Mouse (Mus musculus) forebrain, embryonic 11.5 days (tissue): ENCODE results near the gene Strn. TPM values are rescaled to one million over a fixed set of nuclear protein-coding genes. Genes with fewer than 3 reads are reported as not detected.

Experiments used
- ATAC-seq: fragments of 200-750 bp; cut with Nextera tagmentation; replicated peaks from 2 replicates; pipeline ENCODE4 v1.8.0; 2017; ENCODE audit warnings: moderate TSS enrichment; ENCODE audit not compliant: low FRiP score
- DNase-seq: peaks from one replicate; pipeline ENCODE4 v3.0.0-alpha.2; 2017; ENCODE audit warnings: low spot score
- H3K27ac ChIP-seq: fragments of 300-500 bp; sonication (generic); 2 replicates; pipeline ENCODE4 v1.5.1; 2014; ENCODE audit warnings: low read depth, low read length
- H3K27me3 ChIP-seq: fragments of 300-500 bp; sonication (generic); 2 replicates; pipeline ENCODE4 v1.6.1; 2014; ENCODE audit warnings: mild to moderate bottlenecking, low read length, mixed read lengths; ENCODE audit not compliant: control insufficient read depth, insufficient read depth
- H3K36me3 ChIP-seq: fragments of 300-500 bp; sonication (generic); 2 replicates; pipeline ENCODE4 v1.6.1; 2014; ENCODE audit warnings: mild to moderate bottlenecking, low read length, moderate library complexity, mixed read lengths; ENCODE audit not compliant: control insufficient read depth, insufficient read depth
- H3K4me1 ChIP-seq: fragments of 300-500 bp; sonication (generic); replicated peaks from 2 replicates; pipeline ENCODE4 v1.6.1; 2014; ENCODE audit warnings: low read length, mixed read lengths; ENCODE audit not compliant: control insufficient read depth, insufficient read depth
- H3K4me2 ChIP-seq: fragments of 300-500 bp; sonication (generic); 2 replicates; pipeline ENCODE4 v1.6.1; 2014; ENCODE audit warnings: low read depth, mild to moderate bottlenecking, low read length, moderate library complexity, mixed read lengths; ENCODE audit not compliant: severe bottlenecking
- H3K4me3 ChIP-seq: fragments of 300-500 bp; sonication (generic); 2 replicates; pipeline ENCODE4 v1.5.1; 2014; ENCODE audit warnings: low read depth, low read length
- H3K9ac ChIP-seq: fragments of 300-500 bp; sonication (generic); 2 replicates; pipeline ENCODE4 v1.6.1; 2014; ENCODE audit warnings: low read length
- H3K9me3 ChIP-seq: fragments of 300-500 bp; sonication (generic); 2 replicates; pipeline ENCODE4 v1.6.1; 2016; ENCODE audit warnings: low read length, mixed read lengths; ENCODE audit not compliant: control insufficient read depth
- WGBS: fragments of 180-500 bp; shearing (Covaris S2); extraction: QIAGEN DNeasy Blood & Tissue Kit; methylation state at CpG from one replicate; pipeline ENCODE4 v1.1.7; 2014; 5-methylcytosine and 5-hydroxymethylcytosine counted together
- polyA plus RNA-seq: library from polyadenylated mRNA; unstranded; fragments of >200 nt; fragmentation: Nextera tagmentation; extraction: Ambion mirVana; gene quantifications from 2 replicates; pipeline ENCODE4 v1.2.1, GENCODE M21; 2014

Gene Strn
- 6.7 and 8.5 TPM in 2 replicates for polyA plus RNA-seq

- 49% methylated on average over 4 of the region's 4 CpGs for WGBS
- H3K27ac ChIP-seq = peak within 1 kb of the TSS; percentile 66; the same call in 1 of the 2 replicates
- no peak for DNase-seq
These were observed at the start of gene Strn for GRCm38 (mm10) chr17:78737096-78737495. Gene Strn (minus strand): TSS chr17:78737196.

GRCm38 (mm10) chr17:78778765-78779164 is 41.8 kb upstream of the Strn start:
- DNase-seq (no peak), ATAC-seq (no peak)
- Histone ChIP-seq H3K27ac (no peak overlapping the region), H3K9me3 (no peaks in the 10 kb centered on the region), H3K4me1 (no peaks in the 10 kb centered on the region), H3K27me3 (no peaks in the 10 kb centered on the region), H3K4me3 (no peak overlapping the region), H3K4me2 (no peak overlapping the region), H3K9ac (no peak overlapping the region), H3K36me3 (no peaks in the 10 kb centered on the region)
- 90% methylated on average over 1 of the region's 1 CpGs for WGBS

More at GRCm38 (mm10) chr17:78737096-78737495, at the start of gene Strn:
- Histone ChIP-seq H3K4me1 (peaks cover 8% of the 10 kb centered on the region; the same call in 1 of the 2 replicates), H3K9ac (peak within 1 kb of the TSS; percentile 93), H3K27me3 (no peaks in the 10 kb centered on the region), H3K36me3 (no peaks in the 10 kb centered on the region), H3K4me3 (peak within 1 kb of the TSS; percentile 88), H3K9me3 (no peaks in the 10 kb centered on the region), H3K4me2 (peak within 1 kb of the TSS; percentile 78)
- no peak for ATAC-seq

GRCm38 (mm10) chr17:78772317-78772716 is 35.3 kb upstream of the Strn start:
- no peaks in the 10 kb centered on the region for H3K9me3 ChIP-seq
- no peak overlapping the region for H3K27ac ChIP-seq
- H3K9ac ChIP-seq = no peak overlapping the region
- H3K36me3 ChIP-seq = no peaks in the 10 kb centered on the region
- H3K4me3 ChIP-seq = no peak overlapping the region
- ATAC-seq (no peak), DNase-seq (no peak)
- H3K4me2 ChIP-seq = no peak overlapping the region
- no peaks in the 10 kb centered on the region for H3K27me3 ChIP-seq
- H3K4me1 ChIP-seq = no peaks in the 10 kb centered on the region
- 93% methylated on average over 2 of the region's 2 CpGs for WGBS

- Histone ChIP-seq H3K9ac (no peak overlapping the region), H3K4me2 (no peak overlapping the region), H3K4me1 (no peaks in the 10 kb centered on the region), H3K9me3 (no peaks in the 10 kb centered on the region), H3K4me3 (no peak overlapping the region), H3K36me3 (no peaks in the 10 kb centered on the region; the same call in 1 of the 2 replicates), H3K27ac (no peak overlapping the region), H3K27me3 (no peaks in the 10 kb centered on the region)
- no peak for DNase-seq
- 77% methylated on average over 7 of the region's 7 CpGs for WGBS
- ATAC-seq = no peak
These were observed 33.9 kb upstream of the Strn start for GRCm38 (mm10) chr17:78770932-78771331.

- H3K4me2 ChIP-seq = no peak overlapping the region
- WGBS = 85% methylated on average over 3 of the region's 3 CpGs
- H3K9me3 ChIP-seq = no peaks in the 10 kb centered on the region
- no peaks in the 10 kb centered on the region for H3K27me3 ChIP-seq
- no peak overlapping the region for H3K27ac ChIP-seq
- no peak for DNase-seq
- no peak for ATAC-seq
- no peaks in the 10 kb centered on the region for H3K4me1 ChIP-seq
- H3K36me3 ChIP-seq = no peaks in the 10 kb centered on the region; the same call in 1 of the 2 replicates
- H3K4me3 ChIP-seq = no peak overlapping the region
- H3K9ac ChIP-seq = no peak overlapping the region
These were observed 32.3 kb upstream of the Strn start for GRCm38 (mm10) chr17:78769341-78769740.

DNA sequence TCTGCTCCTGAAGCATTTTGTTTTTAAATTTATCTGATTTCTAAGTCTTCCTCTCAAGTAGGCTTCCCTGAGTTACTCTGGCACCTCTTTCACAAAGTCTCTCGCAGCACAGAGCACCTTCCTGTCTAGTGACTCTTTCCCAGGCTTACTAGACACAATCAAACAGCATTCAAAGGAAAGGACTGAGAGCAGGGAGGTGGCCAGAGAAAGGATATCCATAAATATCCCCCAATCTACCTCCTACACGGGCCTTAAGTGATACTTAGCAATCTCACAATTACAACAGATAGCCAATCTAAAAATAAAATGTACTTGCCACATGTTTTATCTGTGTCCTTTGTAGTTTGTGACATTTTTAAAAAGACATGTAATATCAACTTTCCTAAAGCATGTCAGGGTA is 31.9 kb upstream of the Strn start:
- H3K27me3 ChIP-seq = no peaks in the 10 kb centered on the region
- no peak overlapping the region for H3K27ac ChIP-seq
- no peaks in the 10 kb centered on the region for H3K9me3 ChIP-seq
- no peaks in the 10 kb centered on the region; the same call in 1 of the 2 replicates for H3K36me3 ChIP-seq
- no peak overlapping the region for H3K4me3 ChIP-seq
- no peak overlapping the region for H3K9ac ChIP-seq
- DNase-seq (no peak), ATAC-seq (no peak)
- no peaks in the 10 kb centered on the region for H3K4me1 ChIP-seq
- no peak overlapping the region for H3K4me2 ChIP-seq
- 71% methylated on average over 2 of the region's 2 CpGs for WGBS

GRCm38 (mm10) chr17:78767546-78767945 is 30.6 kb upstream of the Strn start:
- ATAC-seq = no peak
- 79% methylated on average over 8 of the region's 8 CpGs for WGBS
- Histone ChIP-seq H3K27ac (no peak overlapping the region), H3K9ac (no peak overlapping the region), H3K4me3 (no peak overlapping the region), H3K4me1 (no peaks in the 10 kb centered on the region), H3K4me2 (no peak overlapping the region), H3K27me3 (no peaks in the 10 kb centered on the region), H3K36me3 (no peaks in the 10 kb centered on the region; the same call in 1 of the 2 replicates), H3K9me3 (no peaks in the 10 kb centered on the region)
- no peak for DNase-seq

GRCm38 (mm10) chr17:78766084-78766483 is 29.1 kb upstream of the Strn start:
- no peaks in the 10 kb centered on the region for H3K27me3 ChIP-seq
- no peak overlapping the region for H3K9ac ChIP-seq
- no peaks in the 10 kb centered on the region for H3K9me3 ChIP-seq
- no peak overlapping the region for H3K4me3 ChIP-seq
- H3K4me2 ChIP-seq = no peak overlapping the region
- no peaks in the 10 kb centered on the region for H3K4me1 ChIP-seq
- no peaks in the 10 kb centered on the region; the same call in 1 of the 2 replicates for H3K36me3 ChIP-seq
- DNase-seq = no peak
- H3K27ac ChIP-seq = no peak overlapping the region
- 89% methylated on average over 7 of the region's 7 CpGs for WGBS
- ATAC-seq = no peak

GRCm38 (mm10) chr17:78763272-78763671 is 26.3 kb upstream of the Strn start:
- Histone ChIP-seq H3K4me2 (no peak overlapping the region), H3K9me3 (no peaks in the 10 kb centered on the region), H3K27ac (no peak overlapping the region), H3K36me3 (no peaks in the 10 kb centered on the region; the same call in 1 of the 2 replicates), H3K27me3 (no peaks in the 10 kb centered on the region), H3K9ac (no peak overlapping the region), H3K4me3 (no peak overlapping the region), H3K4me1 (no peaks in the 10 kb centered on the region)
- WGBS = 94% methylated on average over 5 of the region's 5 CpGs
- ATAC-seq = no peak
- no peak for DNase-seq
